Mouse (Mus musculus) lung, postnatal 0 days (tissue): ENCODE results near the gene Naa16. TPM values are rescaled to one million over a fixed set of nuclear protein-coding genes. Genes with fewer than 3 reads are reported as not detected.

Experiments used
- ATAC-seq: fragments of 200-750 bp; cut with Nextera tagmentation; 2 replicates; pipeline ENCODE4 v1.8.0; 2017; ENCODE audit warnings: moderate library complexity
- DNase-seq: peaks from one replicate; pipeline ENCODE4 v3.0.0-alpha.2; 2016; ENCODE audit warnings: low spot score
- H3K27ac ChIP-seq: fragments of 300-500 bp; sonication (generic); 2 replicates; pipeline ENCODE4 v1.5.1; 2014; ENCODE audit warnings: antibody characterized with exemption, mild to moderate bottlenecking, low read length, mixed read lengths
- H3K27me3 ChIP-seq: fragments of 300-500 bp; sonication (generic); replicated peaks from 2 replicates; pipeline ENCODE4 v1.6.1; 2014; ENCODE audit warnings: low read length, mixed read lengths; ENCODE audit not compliant: insufficient read depth
- H3K36me3 ChIP-seq: fragments of 300-500 bp; sonication (generic); 2 replicates; pipeline ENCODE4 v1.6.1; 2014; ENCODE audit warnings: low read length, mixed read lengths; ENCODE audit not compliant: insufficient read depth
- H3K4me1 ChIP-seq: fragments of 300-500 bp; sonication (generic); 2 replicates; pipeline ENCODE4 v1.6.1; 2014; ENCODE audit warnings: antibody characterized with exemption, low read depth, low read length, mixed read lengths; ENCODE audit not compliant: insufficient read depth
- H3K4me2 ChIP-seq: fragments of 300-500 bp; sonication (generic); replicated peaks from 2 replicates; pipeline ENCODE4 v1.6.1; 2014; ENCODE audit warnings: low read depth, mild to moderate bottlenecking, low read length, moderate library complexity, mixed read lengths
- H3K4me3 ChIP-seq: fragments of 300-500 bp; sonication (generic); 2 replicates; pipeline ENCODE4 v1.5.1; 2014; ENCODE audit warnings: low read depth, low read length
- H3K9ac ChIP-seq: fragments of 300-500 bp; sonication (generic); replicated peaks from 2 replicates; pipeline ENCODE4 v1.6.1; 2014; ENCODE audit warnings: low read depth, mild to moderate bottlenecking
- H3K9me3 ChIP-seq: fragments of 300-500 bp; sonication (generic); 2 replicates; pipeline ENCODE4 v1.6.1; 2016; ENCODE audit warnings: low read length, mixed read lengths
- CTCF ChIP-seq: IDR thresholded peaks from 2 replicates; pipeline ENCODE4 v1.5.1; 2016; ENCODE audit warnings: antibody characterized with exemption, mild to moderate bottlenecking
- EP300 ChIP-seq: IDR thresholded peaks from 2 replicates; pipeline ENCODE4 v1.6.1; 2016; ENCODE audit warnings: antibody characterized with exemption, mild to moderate bottlenecking, control low read depth
- WGBS: fragments of 180-500 bp; shearing (Covaris S2); extraction: QIAGEN DNeasy Blood & Tissue Kit; methylation state at CpG from one replicate; pipeline ENCODE4 v1.1.7; 2014; 5-methylcytosine and 5-hydroxymethylcytosine counted together
- polyA plus RNA-seq: library from polyadenylated mRNA; unstranded; fragments of >200 nt; fragmentation: Nextera tagmentation; extraction: Ambion mirVana; gene quantifications from 2 replicates; pipeline ENCODE4 v1.2.1, GENCODE M21; 2015

Naa16 gene
- polyA plus RNA-seq, 1 experiment from 2014 or later, result 24.0 TPM

DNA sequence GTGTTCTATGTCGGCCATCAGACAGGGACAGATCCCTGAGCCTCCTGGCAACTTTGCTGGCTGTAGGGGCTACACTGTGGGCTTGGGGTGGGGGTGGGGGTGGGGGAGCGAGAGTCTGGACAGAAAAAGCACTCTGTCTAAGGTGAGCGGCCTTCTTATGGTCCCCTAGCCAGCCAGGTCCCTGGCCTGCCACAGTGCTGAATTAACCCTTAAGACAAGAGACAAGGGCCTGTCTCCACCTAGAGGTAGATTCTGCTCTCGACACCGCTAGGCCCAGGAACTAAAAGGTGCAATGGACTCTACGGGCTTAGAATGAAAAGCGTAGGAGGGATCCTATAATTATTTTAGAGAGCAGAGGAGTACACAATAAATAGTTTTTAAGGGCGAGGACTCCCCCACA, 69.4 kb downstream of the Naa16 start:
- Histone ChIP-seq H3K9ac (no peak overlapping the region), H3K4me1 (no peaks in the 10 kb centered on the region), H3K27ac (no peak overlapping the region), H3K36me3 (no peaks in the 10 kb centered on the region), H3K4me2 (no peak overlapping the region), H3K9me3 (no peaks in the 10 kb centered on the region), H3K4me3 (no peak overlapping the region), H3K27me3 (no peaks in the 10 kb centered on the region)
- WGBS, result 26% methylated on average over 8 of the region's 8 CpGs
- DNase-seq (peak; percentile 46), ATAC-seq (peak; percentile 74)
- TF ChIP-seq EP300 (no peak), CTCF (peak; percentile 70)

DNA sequence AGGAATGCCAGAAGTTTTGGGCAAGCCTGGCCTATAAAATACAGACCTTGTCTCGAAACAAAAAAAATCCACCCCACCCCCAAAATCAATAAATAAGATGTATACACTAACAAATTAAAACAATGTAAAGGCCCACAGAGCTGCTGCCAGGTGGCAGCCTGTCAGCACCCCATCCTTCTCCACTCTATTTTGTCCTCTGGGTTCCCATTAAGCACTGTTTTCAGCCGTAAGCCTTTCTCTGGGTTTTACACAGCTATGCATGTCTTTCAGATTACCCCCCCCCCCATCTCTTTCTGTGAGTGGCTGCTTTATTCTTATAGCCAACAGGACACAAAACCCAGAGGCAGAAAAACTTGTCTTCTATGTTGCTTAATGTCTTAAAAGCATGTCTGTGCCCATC, 73.0 kb downstream of the Naa16 start:
- Histone ChIP-seq H3K27ac (no peak overlapping the region), H3K4me1 (no peaks in the 10 kb centered on the region), H3K4me3 (no peak overlapping the region), H3K27me3 (no peaks in the 10 kb centered on the region), H3K9ac (no peak overlapping the region), H3K9me3 (no peaks in the 10 kb centered on the region), H3K4me2 (no peak overlapping the region), H3K36me3 (no peaks in the 10 kb centered on the region)
- ATAC-seq (no peak), DNase-seq (no peak)
- WGBS, result 84% methylated on average over 2 of the region's 2 CpGs
- TF ChIP-seq EP300 (no peak), CTCF (no peak)

DNA sequence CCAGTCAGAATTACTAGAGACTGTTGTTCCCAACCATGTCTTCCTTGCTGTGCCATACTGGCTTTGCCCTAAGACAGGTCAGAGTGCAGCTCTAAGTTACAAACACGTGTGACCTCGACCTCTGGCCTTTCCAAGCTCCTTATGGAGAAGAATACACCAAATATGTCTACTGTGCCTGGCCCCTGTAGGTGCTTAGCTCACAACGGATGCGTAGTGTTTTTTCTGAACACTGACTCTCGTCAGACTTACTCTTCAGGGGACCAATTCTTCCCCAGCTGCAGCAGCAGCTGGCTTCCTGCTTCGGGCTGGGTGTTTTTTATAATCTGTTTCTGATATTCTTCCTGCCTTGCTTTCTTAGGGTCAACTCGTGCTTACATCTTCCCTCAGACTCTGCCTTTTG, 74.7 kb downstream of the Naa16 start:
- Histone ChIP-seq H3K4me1 (no peaks in the 10 kb centered on the region), H3K9me3 (no peaks in the 10 kb centered on the region), H3K4me3 (no peak overlapping the region), H3K9ac (no peak overlapping the region), H3K27me3 (no peaks in the 10 kb centered on the region), H3K27ac (no peak overlapping the region), H3K4me2 (no peak overlapping the region), H3K36me3 (no peaks in the 10 kb centered on the region)
- ATAC-seq (no peak), DNase-seq (no peak)
- 51% methylated on average over 7 of the region's 7 CpGs for WGBS
- no peak for TF ChIP-seq EP300
- TF ChIP-seq CTCF, result no peak

DNA sequence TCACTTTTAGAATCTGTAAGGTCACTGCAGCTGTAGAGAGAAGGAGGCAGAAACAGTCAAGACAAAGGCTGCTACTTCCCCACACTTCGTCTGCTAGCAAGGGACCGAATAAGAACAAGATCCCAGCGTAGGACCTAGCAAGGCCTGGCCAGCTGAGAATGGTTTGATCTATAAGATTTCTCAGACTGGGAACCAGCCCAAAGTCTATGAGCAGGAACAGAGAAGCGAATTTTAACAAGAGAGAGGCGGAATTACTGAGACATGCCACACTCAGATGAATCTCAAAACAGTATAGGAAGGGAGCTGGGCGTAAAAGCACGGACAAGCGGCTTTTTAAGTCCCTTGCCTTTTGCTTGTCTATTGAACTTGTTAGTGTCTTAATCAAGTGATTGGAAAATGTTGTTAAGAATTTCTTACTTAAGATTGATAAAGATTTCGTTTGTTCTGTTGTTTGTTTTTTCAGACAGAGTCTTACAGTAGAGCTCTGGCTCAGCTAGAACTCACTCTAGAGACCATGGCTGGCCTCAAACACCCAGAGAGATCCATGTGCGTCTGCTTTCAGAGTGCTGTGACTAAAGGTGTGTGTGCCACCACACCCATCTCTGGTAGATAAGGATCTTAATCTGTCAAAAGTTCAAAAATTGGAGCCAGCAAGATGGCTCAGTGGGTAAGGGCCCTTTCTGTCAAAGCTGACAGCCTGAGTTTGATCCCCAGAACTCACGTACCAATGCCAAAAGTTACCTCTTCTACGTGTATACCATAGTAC, 76.2 kb downstream of the Naa16 start:
- Histone ChIP-seq H3K27ac (no peak overlapping the region), H3K9me3 (no peaks in the 10 kb centered on the region), H3K4me1 (no peaks in the 10 kb centered on the region), H3K4me2 (no peak overlapping the region), H3K27me3 (no peaks in the 10 kb centered on the region), H3K36me3 (no peaks in the 10 kb centered on the region), H3K4me3 (no peak overlapping the region), H3K9ac (no peak overlapping the region)
- WGBS, result 81% methylated on average over 12 of the region's 12 CpGs
- TF ChIP-seq EP300 (no peak), CTCF (no peak)
- ATAC-seq (no peak), DNase-seq (no peak)

GRCm38 (mm10) chr14:79313439-79314175, 77.0 kb downstream of the Naa16 start:
- Histone ChIP-seq H3K4me3 (no peak overlapping the region), H3K9ac (no peak overlapping the region), H3K27ac (no peak overlapping the region), H3K4me1 (no peaks in the 10 kb centered on the region), H3K9me3 (no peaks in the 10 kb centered on the region), H3K27me3 (no peaks in the 10 kb centered on the region), H3K36me3 (no peaks in the 10 kb centered on the region), H3K4me2 (no peak overlapping the region)
- no peak for TF ChIP-seq CTCF
- DNase-seq, result no peak
- WGBS, result 72% methylated on average over 8 of the region's 8 CpGs
- no peak for ATAC-seq

DNA sequence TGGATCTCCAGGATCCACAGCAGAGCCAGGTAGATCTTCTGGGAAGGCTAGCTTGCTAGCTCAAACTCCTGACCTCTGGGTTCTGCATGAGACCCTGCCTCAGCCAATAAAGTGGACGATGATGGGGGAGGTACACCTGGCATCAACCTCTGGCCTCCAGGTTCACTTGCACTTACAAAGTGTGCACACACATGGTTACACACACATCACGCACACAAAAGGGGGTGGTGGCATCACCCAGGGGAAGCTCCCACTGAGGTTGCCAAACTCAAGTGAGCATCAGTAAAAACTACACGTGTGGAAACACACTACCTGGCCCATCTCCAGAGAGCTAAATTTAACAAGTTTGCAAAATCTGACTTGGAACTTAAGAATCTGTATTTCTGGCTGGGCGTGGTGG, 77.9 kb downstream of the Naa16 start:
- H3K27ac ChIP-seq, result no peak overlapping the region
- no peak for TF ChIP-seq EP300
- TF ChIP-seq CTCF, result no peak
- H3K9ac ChIP-seq, result no peak overlapping the region
- H3K4me2 ChIP-seq, result no peak overlapping the region
- ATAC-seq (no peak), DNase-seq (no peak)
- H3K36me3 ChIP-seq, result no peaks in the 10 kb centered on the region
- H3K27me3 ChIP-seq, result no peaks in the 10 kb centered on the region
- WGBS, result 62% methylated on average over 4 of the region's 4 CpGs
- H3K9me3 ChIP-seq, result no peaks in the 10 kb centered on the region
- H3K4me1 ChIP-seq, result no peaks in the 10 kb centered on the region
- no peak overlapping the region for H3K4me3 ChIP-seq
